Mouse (Mus musculus) cerebellum, adult 2 months (tissue): ENCODE measurements around the gene Dscaml1. TPM values are rescaled to one million over a fixed set of nuclear protein-coding genes. Genes with fewer than 3 reads are reported as not detected.

ENCODE experiments used
- DNase-seq, 2 experiments: peaks; one replicate each; pipeline ENCODE4 v3.0.0; 2021
- H3K27ac ChIP-seq: fragments of 200-500 bp; 2 replicates; pipeline ENCODE4 v1.5.1; 2012; ENCODE audit warnings: low read length, control low read depth, inconsistent platforms; ENCODE audit not compliant: insufficient read depth
- H3K27me3 ChIP-seq: fragments of 200-500 bp; 2 replicates; pipeline ENCODE4 v1.6.1; 2012; ENCODE audit warnings: inconsistent platforms, mild to moderate bottlenecking, low read length, moderate library complexity; ENCODE audit not compliant: control insufficient read depth, insufficient read depth
- H3K4me1 ChIP-seq: fragments of 200-500 bp; 2 replicates; pipeline ENCODE4 v1.6.1; 2011; ENCODE audit warnings: low read length; ENCODE audit not compliant: control insufficient read depth, insufficient read depth
- H3K4me3 ChIP-seq: fragments of 200-500 bp; replicated peaks from 2 replicates; pipeline ENCODE3; 2011; ENCODE audit warnings: mild to moderate bottlenecking, low read depth, low read length, control low read depth; ENCODE audit not compliant: insufficient read depth
- CTCF ChIP-seq: fragments of 200-500 bp; IDR thresholded peaks from 2 replicates; pipeline ENCODE4 v1.5.1; 2011; ENCODE audit warnings: low read depth, mild to moderate bottlenecking, control low read depth, low read length, moderate library complexity, borderline replicate concordance; ENCODE audit not compliant: insufficient read depth
- POLR2A ChIP-seq: fragments of 200-500 bp; IDR thresholded peaks from 2 replicates; pipeline ENCODE4 v1.6.1; 2011; ENCODE audit warnings: low read length, control low read depth, borderline replicate concordance; ENCODE audit not compliant: insufficient read depth
- WGBS: fragments of 180-500 bp; shearing (Covaris S2); methylation state at CpG from one replicate; pipeline ENCODE4 v1.1.7; 2018; 5-methylcytosine and 5-hydroxymethylcytosine counted together
- polyA plus RNA-seq: library from polyadenylated mRNA; depleted of rRNA; stranded (reverse); fragments of >200 nt; gene quantifications from 2 replicates; pipeline ENCODE4 v1.2.3, GENCODE M21; 2012

The Dscaml1 gene
- polyA plus RNA-seq, 1 experiment, result 23.4 TPM

- H3K27me3 ChIP-seq, result no peaks in the 10 kb centered on the region
- peaks cover 19% of the 10 kb centered on the region for H3K4me1 ChIP-seq
- peak; percentile 82 to 89 for DNase-seq
- 19% methylated on average over 4 of the region's 4 CpGs for WGBS
- no peak overlapping the region for H3K4me3 ChIP-seq
- no peak overlapping the region for H3K27ac ChIP-seq
- TF ChIP-seq POLR2A (no peak), CTCF (no peak; the same call in 1 of the 2 replicates)
These were observed 124.2 kb downstream of the Dscaml1 start for GRCm38 (mm10) chr9:45550662-45551061.

- H3K4me3 ChIP-seq, result no peak overlapping the region
- no peaks in the 10 kb centered on the region for H3K27me3 ChIP-seq
- peaks cover 13% of the 10 kb centered on the region for H3K4me1 ChIP-seq
- no peak overlapping the region for H3K27ac ChIP-seq
- 65% methylated on average over 17 of the region's 17 CpGs for WGBS
- TF ChIP-seq POLR2A, result no peak
- TF ChIP-seq CTCF, result no peak
- no peak for DNase-seq
These were observed 128.8 kb downstream of the Dscaml1 start for GRCm38 (mm10) chr9:45555036-45555826.

GRCm38 (mm10) chr9:45556882-45557281, 130.5 kb downstream of the Dscaml1 start:
- Histone ChIP-seq H3K27ac (no peak overlapping the region), H3K4me3 (no peak overlapping the region), H3K4me1 (peaks cover 9% of the 10 kb centered on the region), H3K27me3 (no peaks in the 10 kb centered on the region)
- DNase-seq, result no peak
- TF ChIP-seq POLR2A (no peak), CTCF (no peak)
- WGBS, result 35% methylated on average over 3 of the region's 3 CpGs

- peak; percentile 58 to 74 for DNase-seq
- peaks cover 9% of the 10 kb centered on the region for H3K4me1 ChIP-seq
- no peaks in the 10 kb centered on the region for H3K27me3 ChIP-seq
- TF ChIP-seq POLR2A, result no peak
- TF ChIP-seq CTCF, result no peak
- no peak overlapping the region for H3K27ac ChIP-seq
- 12% methylated on average over 6 of the region's 6 CpGs for WGBS
- no peak overlapping the region for H3K4me3 ChIP-seq
These were observed 134.6 kb downstream of the Dscaml1 start for GRCm38 (mm10) chr9:45560987-45561386.

GRCm38 (mm10) chr9:45566843-45567578, 140.6 kb downstream of the Dscaml1 start:
- no peak for TF ChIP-seq POLR2A
- no peak for TF ChIP-seq CTCF
- Histone ChIP-seq H3K4me3 (no peak overlapping the region), H3K27ac (no peak overlapping the region), H3K4me1 (peaks cover 4% of the 10 kb centered on the region; the same call in 1 of the 2 replicates), H3K27me3 (no peaks in the 10 kb centered on the region)
- WGBS, result 98% methylated on average over 5 of the region's 5 CpGs
- no peak for DNase-seq

- 39% methylated on average over 3 of the region's 3 CpGs for WGBS
- peak in 1 of 2 experiments; percentile 37 for DNase-seq
- TF ChIP-seq CTCF (no peak), POLR2A (no peak)
- no peak overlapping the region for H3K27ac ChIP-seq
- no peak overlapping the region for H3K4me3 ChIP-seq
- no peaks in the 10 kb centered on the region for H3K27me3 ChIP-seq
- H3K4me1 ChIP-seq, result peaks cover 4% of the 10 kb centered on the region; the same call in 1 of the 2 replicates
These were observed 143.3 kb downstream of the Dscaml1 start for GRCm38 (mm10) chr9:45569680-45570079.

- Histone ChIP-seq H3K27ac (no peak overlapping the region), H3K4me1 (peaks cover 4% of the 10 kb centered on the region; the same call in 1 of the 2 replicates), H3K4me3 (no peak overlapping the region), H3K27me3 (no peaks in the 10 kb centered on the region)
- DNase-seq, result no peak
- TF ChIP-seq CTCF (no peak), POLR2A (no peak)
- 89% methylated on average over 5 of the region's 5 CpGs for WGBS
These were observed 143.9 kb downstream of the Dscaml1 start for GRCm38 (mm10) chr9:45570346-45570745.
